Mouse (Mus musculus) small intestine, adult 2 months (tissue): ENCODE measurements at regions not wholly inside any gene's neighbourhood (a gene's known extent, or its start where the extent isn't known, plus 50 kb on each side); places are given as distances from the start of the nearest gene placed in this dataset.

Source experiments
- CTCF ChIP-seq: fragments of 200-500 bp; IDR thresholded peaks from 2 replicates; pipeline ENCODE4 v1.5.1; 2012; ENCODE audit warnings: low read depth, mild to moderate bottlenecking, control low read depth, inconsistent platforms, low read length, moderate library complexity, mixed read lengths; ENCODE audit not compliant: insufficient replicate concordance, insufficient read length; ENCODE audit errors: extremely low read depth
- POLR2A ChIP-seq: fragments of 200-500 bp; IDR thresholded peaks from 2 replicates; pipeline ENCODE4 v1.6.1; 2012; ENCODE audit warnings: low read depth, mild to moderate bottlenecking, control low read depth, inconsistent platforms, low read length, moderate library complexity

DNA sequence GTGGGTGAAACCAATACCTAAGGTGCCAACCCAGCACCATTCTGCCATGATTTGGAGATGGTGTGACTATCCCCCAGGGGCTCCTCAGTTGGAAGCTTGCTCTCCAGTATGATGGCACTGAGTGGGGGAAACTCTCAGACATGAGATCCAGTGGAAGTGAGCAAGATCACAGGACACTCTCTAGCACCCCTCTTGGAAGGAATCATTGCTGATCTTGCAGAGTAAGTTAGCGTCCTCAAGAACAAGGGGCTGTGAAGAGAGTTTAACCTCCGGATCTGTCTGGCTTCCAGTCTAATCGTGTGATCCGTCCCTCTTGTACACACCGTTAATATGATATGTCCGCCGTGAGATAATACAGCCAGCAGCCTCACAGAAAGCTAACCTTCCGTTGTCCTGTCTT lies 99.5 kb upstream of the Npas2 start:
- no peak for TF ChIP-seq CTCF
- TF ChIP-seq POLR2A = no peak
